Mouse (Mus musculus) adrenal gland, postnatal 10 days (tissue): Measurements from ENCODE around the gene Hprt. TPM values are rescaled to one million over a fixed set of nuclear protein-coding genes. Genes with fewer than 3 reads are reported as not detected.

ENCODE experiments used
- DNase-seq: peaks from one replicate; pipeline ENCODE4 v3.0.0; 2021; ENCODE audit warnings: mixed read lengths
- microRNA-seq: library from miRNA; unstranded; fragments of <30 nt; microRNA quantifications from one replicate; pipeline ENCODE4 v1.2.0, GENCODE M21; 2021
- total RNA-seq, 2 experiments: library from RNA; stranded (reverse); gene quantifications; 2 replicates each; pipeline ENCODE4 v1.2.3; 2021

Hprt gene
- total RNA-seq, 2 experiments from 2014 or later: 67.8 to 85.8 TPM

GRCm38 (mm10) chrX:53041006-53041405 is 53.1 kb downstream of the Hprt start:
- DNase-seq: no peak

GRCm38 (mm10) chrX:53045187-53045903 is 57.4 kb downstream of the Hprt start:
- DNase-seq: peak; percentile 50

GRCm38 (mm10) chrX:53046033-53046432 is 58.1 kb downstream of the Hprt start:
- DNase-seq: no peak

- no peak for DNase-seq
Observed at GRCm38 (mm10) chrX:53046911-53047310, 59.0 kb downstream of the Hprt start.

- no peak for DNase-seq
Observed at GRCm38 (mm10) chrX:53049196-53049595, 61.3 kb downstream of the Hprt start.

GRCm38 (mm10) chrX:53050353-53050752 is 62.4 kb downstream of the Hprt start:
- peak; percentile 18 for DNase-seq

- peak; percentile 66 for DNase-seq
Observed at GRCm38 (mm10) chrX:53052652-53053500, 64.9 kb downstream of the Hprt start.

- no peak for DNase-seq
Observed at GRCm38 (mm10) chrX:53053885-53054284, 65.9 kb downstream of the Hprt start.

- DNase-seq: peak; percentile 37
Observed at GRCm38 (mm10) chrX:53055771-53056170, 67.8 kb downstream of the Hprt start.

- DNase-seq: peak; percentile 48
Observed at GRCm38 (mm10) chrX:53056627-53057026, 68.7 kb downstream of the Hprt start.

GRCm38 (mm10) chrX:53057054-53057759 is 69.3 kb downstream of the Hprt start:
- peak; percentile 96 for DNase-seq

GRCm38 (mm10) chrX:53057760-53058090 is 69.8 kb downstream of the Hprt start:
- DNase-seq: no peak

GRCm38 (mm10) chrX:53058459-53059280 is 70.7 kb downstream of the Hprt start:
- DNase-seq: peak; percentile 30

GRCm38 (mm10) chrX:53059426-53060007 is 71.6 kb downstream of the Hprt start:
- no peak for DNase-seq

GRCm38 (mm10) chrX:53064406-53064805 is 76.5 kb downstream of the Hprt start:
- DNase-seq: no peak

Small RNA genes lying within 50 kb of the gene (microRNA-seq; reads per million reads assigned to microRNA genes)
- gene Mir322: 26,809 reads per million, percentile 97 among the genes with 10 or more reads in this experiment
- 7,771 reads per million, percentile 92 among the genes with 10 or more reads in this experiment for gene Mir351
- 23.1 reads per million, percentile 28 among the genes with 10 or more reads in this experiment for gene Mir450-1
- gene Mir450-2: 16.2 reads per million, percentile 24 among the genes with 10 or more reads in this experiment
- 160 reads per million, percentile 51 among the genes with 10 or more reads in this experiment for gene Mir450b
- 936 reads per million, percentile 72 among the genes with 10 or more reads in this experiment for gene Mir503
- gene Mir542: 1,562 reads per million, percentile 80 among the genes with 10 or more reads in this experiment

Other genes with a start within 250 kb of the Hprt start
- 10 to 100 TPM; 11.4 to 11.6 TPM for gene Ccdc160, start 196.9 kb upstream of the Hprt start, total RNA-seq
- 10 to 100 TPM; 15.8 to 15.9 TPM for gene Phf6, start 75.9 kb upstream of the Hprt start, total RNA-seq